Mouse (Mus musculus): ENCODE results near the gene Hsfy2. TPM values are rescaled to one million over a fixed set of nuclear protein-coding genes. Genes with fewer than 3 reads are reported as not detected.

Hsfy2 gene
- not detected in 2 replicates for total RNA-seq (2023)

DNA sequence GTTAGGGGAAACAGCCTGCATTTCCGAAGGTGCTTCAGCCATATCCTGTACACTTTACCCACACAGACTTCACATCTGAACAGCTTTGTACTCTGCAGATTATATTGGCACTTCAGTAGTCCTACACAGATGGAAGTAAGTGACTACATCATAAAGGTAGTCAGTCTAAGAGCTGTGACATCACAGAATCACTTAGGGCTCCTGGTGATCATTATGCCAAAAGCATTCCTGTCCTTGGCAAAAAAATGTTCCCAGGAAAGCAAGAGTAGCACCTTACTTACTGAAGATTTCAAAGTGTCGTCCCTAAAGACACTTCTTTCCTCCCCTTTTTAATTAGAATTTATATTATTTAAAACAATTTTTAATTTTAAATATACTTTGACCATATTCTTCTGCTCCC is at the start of gene Hsfy2:
Gene Hsfy2 (minus strand): TSS at position 101 of the 400 bp plus-strand sequence.

